Mouse (Mus musculus) lung, adult 2 months (tissue): Measurements from ENCODE around the gene Zfp770.

Experiments
- CTCF ChIP-seq: fragments of 200-500 bp; IDR thresholded peaks from 2 replicates; pipeline ENCODE4 v1.5.1; 2011; ENCODE audit warnings: mild to moderate bottlenecking, low read length, control low read depth; ENCODE audit not compliant: insufficient read depth
- POLR2A ChIP-seq: fragments of 200-500 bp; IDR thresholded peaks from 2 replicates; pipeline ENCODE4 v1.6.1; 2011; ENCODE audit warnings: low read depth, mild to moderate bottlenecking, control low read depth, low read length, borderline replicate concordance; ENCODE audit errors: extremely low read depth

- no peak for TF ChIP-seq POLR2A
- TF ChIP-seq CTCF: no peak
These were observed 39.3 kb downstream of the Zfp770 start for GRCm38 (mm10) chr2:114161978-114162377.
